Mouse (Mus musculus) lung, adult 2 months (tissue): Measurements from ENCODE around the gene Ifngr2. TPM values are rescaled to one million over a fixed set of nuclear protein-coding genes. Genes with fewer than 3 reads are reported as not detected.
A peak's percentile ranks its signal among the peaks of the same experiment; 100 is the strongest.

Experiments used
- DNase-seq: peaks from one replicate; pipeline ENCODE4 v3.0.0; 2022
- H3K4me1 ChIP-seq: fragments of 200-500 bp; 2 replicates; pipeline ENCODE4 v1.6.1; 2011; ENCODE audit warnings: low read length; ENCODE audit not compliant: control insufficient read depth, insufficient read depth
- H3K4me3 ChIP-seq: fragments of 200-500 bp; replicated peaks from 2 replicates; pipeline ENCODE3; 2011; ENCODE audit warnings: low read depth, mild to moderate bottlenecking, control low read depth, low read length; ENCODE audit errors: extremely low read depth
- CTCF ChIP-seq: fragments of 200-500 bp; IDR thresholded peaks from 2 replicates; pipeline ENCODE4 v1.5.1; 2011; ENCODE audit warnings: mild to moderate bottlenecking, low read length, control low read depth; ENCODE audit not compliant: insufficient read depth
- POLR2A ChIP-seq: fragments of 200-500 bp; IDR thresholded peaks from 2 replicates; pipeline ENCODE4 v1.6.1; 2011; ENCODE audit warnings: low read depth, mild to moderate bottlenecking, control low read depth, low read length, borderline replicate concordance; ENCODE audit errors: extremely low read depth
- WGBS: fragments of 180-500 bp; shearing (Covaris S2); methylation state at CpG from one replicate; pipeline ENCODE4 v1.1.7; 2018; 5-methylcytosine and 5-hydroxymethylcytosine counted together
- polyA plus RNA-seq: library from polyadenylated mRNA; depleted of rRNA; stranded (reverse); fragments of >200 nt; gene quantifications from 2 replicates; pipeline ENCODE4 v1.2.3, GENCODE M21; 2012

Ifngr2 gene
- polyA plus RNA-seq, 1 experiment = 32.4 TPM

GRCm38 (mm10) chr16:91545597-91546281 lies 1.1 kb upstream of the Ifngr2 start:
- WGBS = 37% methylated on average over 10 of the region's 10 CpGs
- Histone ChIP-seq H3K4me1 (peaks cover 16% of the 10 kb centered on the region), H3K4me3 (no peak overlapping the region)
- TF ChIP-seq CTCF = no peak
- TF ChIP-seq POLR2A = peak; percentile 49; the same call in 1 of the 2 replicates
- DNase-seq = no peak

DNA sequence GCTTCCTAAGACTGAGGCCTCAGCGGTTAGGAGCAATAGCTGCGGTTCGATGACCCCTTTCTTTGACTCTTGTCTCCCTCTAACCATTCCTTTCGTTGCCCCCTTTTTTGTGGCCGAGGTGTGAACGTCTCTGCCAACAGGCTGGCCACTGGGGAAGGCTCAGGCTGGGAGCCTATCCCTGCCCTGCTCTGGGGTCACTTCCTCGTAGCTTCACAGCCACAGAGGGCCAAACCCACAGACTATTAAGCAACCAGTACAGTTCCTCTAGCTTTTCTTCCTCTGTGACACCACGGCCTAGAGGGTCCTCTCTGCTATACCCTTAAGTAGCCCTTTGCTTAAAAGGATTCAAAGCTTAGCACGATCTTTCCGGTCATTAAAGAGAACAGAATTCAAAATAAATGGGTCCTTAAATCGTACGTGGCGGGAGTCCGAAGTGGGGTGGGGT lies 459 bp upstream of the Ifngr2 start:
- 14% methylated on average over 14 of the region's 14 CpGs for WGBS
- peak; percentile 46 for DNase-seq
- Histone ChIP-seq H3K4me1 (peaks cover 19% of the 10 kb centered on the region), H3K4me3 (peak overlapping the region; percentile 61)
- no peak for TF ChIP-seq CTCF
- no peak; the same call in 1 of the 2 replicates for TF ChIP-seq POLR2A

DNA sequence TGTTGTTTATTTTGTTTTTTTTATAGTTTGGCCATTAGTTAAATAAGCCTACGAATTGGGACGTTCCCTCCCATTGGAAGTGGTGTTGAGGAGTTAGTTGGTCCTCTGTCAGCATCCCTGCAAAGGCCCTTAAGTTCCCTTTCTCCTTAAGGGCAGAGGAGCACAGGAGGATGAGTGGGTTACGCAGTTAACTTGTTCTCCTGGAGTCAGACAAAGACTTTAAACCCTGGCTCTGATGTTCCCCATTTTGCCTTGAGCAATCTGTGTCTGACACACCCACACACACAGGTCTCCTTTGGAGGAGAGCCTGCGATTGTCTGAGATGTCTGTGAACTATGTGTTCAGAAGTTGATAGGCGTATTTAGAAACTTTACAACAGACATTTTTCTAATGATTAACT lies 1.1 kb downstream of the Ifngr2 start:
- no peak for DNase-seq
- peaks cover 29% of the 10 kb centered on the region for H3K4me1 ChIP-seq
- TF ChIP-seq CTCF (no peak), POLR2A (no peak)
- peak overlapping the region; percentile 78 for H3K4me3 ChIP-seq
- WGBS = 17% methylated on average over 5 of the region's 5 CpGs

DNA sequence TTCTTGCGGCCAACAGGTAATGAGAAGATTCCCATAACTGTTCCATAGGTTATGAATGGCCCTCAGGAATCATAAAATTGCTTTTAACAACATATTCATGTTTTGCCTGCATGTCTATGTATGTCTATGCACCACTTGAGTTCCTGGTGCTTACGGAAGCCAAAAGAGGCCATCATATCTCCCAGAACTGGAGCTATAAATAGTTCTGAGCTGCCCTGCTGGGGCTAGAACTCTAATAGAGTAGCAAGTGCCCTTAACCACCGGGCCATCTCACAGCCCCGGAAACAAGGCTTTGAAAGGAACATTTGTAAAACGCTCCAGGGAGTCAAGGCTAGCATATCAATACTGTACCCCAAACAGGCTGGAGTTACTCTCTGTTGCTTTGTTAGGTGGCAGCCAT lies 1.7 kb downstream of the Ifngr2 start:
- Histone ChIP-seq H3K4me1 (peaks cover 35% of the 10 kb centered on the region), H3K4me3 (no peak overlapping the region)
- WGBS = 22% methylated on average over 5 of the region's 5 CpGs
- no peak for TF ChIP-seq POLR2A
- TF ChIP-seq CTCF = no peak
- DNase-seq = no peak

- Histone ChIP-seq H3K4me3 (peak overlapping the region; percentile 19), H3K4me1 (peaks cover 36% of the 10 kb centered on the region)
- WGBS = 59% methylated on average over 2 of the region's 2 CpGs
- DNase-seq = no peak
- TF ChIP-seq CTCF (no peak), POLR2A (no peak)
These were observed 2.1 kb downstream of the Ifngr2 start for GRCm38 (mm10) chr16:91548996-91549395.

GRCm38 (mm10) chr16:91549616-91550015 lies 2.7 kb downstream of the Ifngr2 start:
- Histone ChIP-seq H3K4me3 (no peak overlapping the region), H3K4me1 (peaks cover 40% of the 10 kb centered on the region)
- 58% methylated on average over 5 of the region's 5 CpGs for WGBS
- DNase-seq = no peak
- TF ChIP-seq POLR2A = no peak
- TF ChIP-seq CTCF = no peak

- DNase-seq = no peak
- no peak for TF ChIP-seq POLR2A
- no peak for TF ChIP-seq CTCF
- WGBS = 64% methylated on average over 10 of the region's 10 CpGs
- Histone ChIP-seq H3K4me3 (no peak overlapping the region), H3K4me1 (peaks cover 37% of the 10 kb centered on the region)
These were observed 4.2 kb downstream of the Ifngr2 start for GRCm38 (mm10) chr16:91551081-91551524.

- H3K4me3 ChIP-seq = no peak overlapping the region
- no peak for DNase-seq
- 63% methylated on average over 9 of the region's 9 CpGs for WGBS
- H3K4me1 ChIP-seq = peaks cover 32% of the 10 kb centered on the region
- TF ChIP-seq CTCF (no peak), POLR2A (no peak)
These were observed 5.2 kb downstream of the Ifngr2 start for GRCm38 (mm10) chr16:91552072-91552471.

DNA sequence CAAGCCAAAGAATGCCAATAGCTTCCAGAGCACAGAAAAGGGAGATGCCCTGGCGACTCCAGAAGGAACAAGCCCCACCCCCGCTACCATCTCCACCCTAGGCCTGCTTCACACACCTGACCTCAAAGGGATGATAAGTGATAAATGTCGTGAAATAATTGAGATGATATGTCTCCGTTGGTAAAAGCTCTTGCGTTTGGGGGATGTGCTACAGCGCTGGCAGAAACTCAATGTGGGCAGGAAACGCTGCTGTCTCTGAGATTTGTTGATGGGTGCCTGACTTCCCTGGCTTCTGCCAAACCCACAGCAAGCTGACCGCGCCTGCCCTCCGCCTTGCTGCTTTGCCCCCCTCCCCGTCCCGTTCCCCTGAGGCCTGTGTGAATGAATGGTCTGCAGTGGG lies 6.8 kb downstream of the Ifngr2 start:
- Histone ChIP-seq H3K4me3 (no peak overlapping the region), H3K4me1 (peaks cover 29% of the 10 kb centered on the region)
- 32% methylated on average over 12 of the region's 12 CpGs for WGBS
- TF ChIP-seq CTCF (no peak), POLR2A (peak; percentile 9; the same call in 1 of the 2 replicates)
- peak; percentile 42 for DNase-seq

DNA sequence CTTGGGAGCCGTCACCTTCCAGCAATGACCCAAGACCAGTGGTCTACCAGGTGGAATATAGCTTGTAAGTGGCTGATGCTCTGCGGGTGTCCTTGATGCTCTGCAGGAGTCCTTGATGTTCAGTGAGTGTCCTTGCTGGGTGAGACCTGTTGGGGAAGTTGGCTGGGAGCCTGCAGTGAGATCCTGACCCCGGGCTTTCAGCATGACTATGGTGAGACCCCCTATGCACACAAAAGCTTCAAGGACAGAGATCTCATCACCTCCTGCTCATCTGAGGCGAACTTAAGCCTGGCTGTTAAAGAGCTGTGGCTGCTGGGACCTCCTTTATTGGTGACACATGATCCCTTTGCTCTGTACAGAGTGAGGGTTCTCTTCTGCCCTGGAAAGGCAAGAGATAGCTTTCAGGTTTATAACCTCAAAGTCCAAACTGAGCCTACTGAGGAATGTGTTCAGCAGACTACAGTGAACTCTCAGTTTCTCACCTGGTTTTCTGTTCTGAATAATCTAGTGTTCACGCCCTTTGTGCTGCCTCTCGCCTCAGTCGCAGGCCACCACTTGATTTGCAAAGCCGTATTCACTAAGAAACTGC lies 8.2 kb downstream of the Ifngr2 start:
- peaks cover 26% of the 10 kb centered on the region for H3K4me1 ChIP-seq
- 84% methylated on average over 8 of the region's 8 CpGs for WGBS
- TF ChIP-seq CTCF (no peak), POLR2A (no peak)
- no peak overlapping the region for H3K4me3 ChIP-seq
- no peak for DNase-seq
